Mouse (Mus musculus): ENCODE results near the gene Tjp1. TPM values are rescaled to one million over a fixed set of nuclear protein-coding genes. Genes with fewer than 3 reads are reported as not detected.

The Tjp1 gene
- polyA plus RNA-seq, 1 experiment: 24.1 TPM

- DNase-seq (ENCODE audit: low read depth): no peak
Measured at GRCm38 (mm10) chr7:65357538-65357937, 170.0 kb downstream of the Tjp1 start.

GRCm38 (mm10) chr7:65356204-65356603 lies 171.4 kb downstream of the Tjp1 start:
- DNase-seq (ENCODE audit: low read depth): no peak

DNA sequence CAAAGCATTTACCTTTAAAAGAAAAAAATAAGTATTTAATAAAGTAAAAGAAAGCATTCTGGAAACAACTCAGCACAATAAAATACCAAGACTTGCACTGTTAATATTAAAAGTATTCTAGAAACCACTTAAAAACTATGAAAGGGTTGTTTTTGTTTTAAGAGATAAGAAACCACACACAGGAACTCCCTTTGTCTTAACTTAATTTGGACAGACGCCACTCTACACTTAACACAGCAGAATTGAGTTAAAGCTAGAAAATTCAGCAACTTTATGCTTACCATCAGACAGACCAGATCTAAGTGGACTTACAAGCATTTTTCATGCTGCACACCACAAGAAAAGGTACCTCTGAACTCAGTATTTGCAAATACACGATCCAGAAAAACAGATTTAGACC lies 172.7 kb downstream of the Tjp1 start:
- no peak for DNase-seq (ENCODE audit: low read depth)

DNA sequence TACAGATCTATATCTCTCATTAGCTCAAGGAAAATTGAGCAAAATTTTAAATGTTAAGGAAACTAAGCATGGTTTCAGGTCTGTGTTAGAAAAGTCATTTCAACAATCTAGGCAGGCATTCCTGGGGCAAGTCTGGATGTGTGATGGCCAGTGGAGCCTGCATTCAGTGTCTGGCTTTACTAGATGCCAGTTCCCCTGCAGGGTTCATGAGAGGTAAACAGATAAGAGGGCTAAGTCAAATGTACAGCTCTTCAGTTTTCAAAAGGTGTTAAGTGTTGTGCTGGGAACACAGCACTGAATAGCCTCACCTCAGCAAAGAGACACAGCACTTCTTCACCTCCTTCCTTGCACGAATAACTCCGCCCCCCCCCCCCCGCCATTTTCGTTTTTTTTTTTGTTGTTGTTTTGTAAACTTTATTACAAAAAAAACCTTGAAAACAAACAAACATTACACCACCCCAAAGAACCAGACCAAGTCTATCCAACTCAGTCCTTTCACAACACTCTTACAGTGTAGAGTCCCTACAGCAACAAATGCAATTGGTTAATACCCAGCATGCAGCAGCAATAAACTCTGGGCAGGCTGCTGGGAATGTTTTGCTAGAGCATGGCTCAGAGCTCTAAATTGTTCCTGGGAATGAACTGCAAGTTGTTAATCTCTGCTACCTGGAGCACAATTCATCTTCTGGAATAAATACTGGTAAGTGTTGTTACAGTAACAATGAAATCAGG lies 177.1 kb downstream of the Tjp1 start:
- DNase-seq (ENCODE audit: low read depth): no peak

DNA sequence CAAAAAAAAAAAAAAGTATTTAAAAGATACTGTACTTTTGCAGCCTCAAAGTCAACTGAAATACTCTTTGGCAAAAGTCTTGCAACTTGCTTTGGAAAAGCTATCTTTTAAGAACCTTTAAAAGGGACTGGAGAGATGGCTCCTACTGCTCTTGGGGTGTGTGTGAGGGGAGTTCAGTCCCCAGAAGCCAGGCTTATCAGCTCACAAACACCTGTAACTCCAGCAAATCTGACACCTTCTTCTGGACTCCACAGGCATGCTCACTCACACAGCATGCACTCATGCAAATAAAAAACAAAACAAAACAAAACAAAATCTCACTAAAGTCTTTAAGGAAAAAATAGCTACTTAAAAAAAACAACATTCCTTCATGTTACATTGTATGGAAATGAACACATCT lies 179.0 kb downstream of the Tjp1 start:
- no peak for DNase-seq (ENCODE audit: low read depth)

DNA sequence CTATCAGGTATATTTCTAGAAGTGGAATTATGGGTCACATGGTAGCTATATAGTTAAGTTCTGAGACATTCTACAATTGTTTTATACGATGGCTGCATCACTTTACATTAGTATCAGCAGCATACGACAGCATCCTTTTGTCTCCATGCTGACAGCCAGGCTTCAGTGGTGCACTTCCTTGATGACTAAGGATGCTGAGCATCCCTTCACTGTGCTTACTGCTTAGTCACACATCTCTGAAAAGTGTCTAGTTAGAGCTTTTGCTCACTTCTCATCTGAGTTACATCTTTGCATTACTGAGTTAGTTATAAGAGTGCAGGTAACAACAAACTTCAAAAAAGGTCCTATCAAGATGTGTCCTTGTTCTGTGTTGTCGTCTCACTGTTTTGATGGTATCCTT lies 182.3 kb downstream of the Tjp1 start:
- no peak for DNase-seq (ENCODE audit: low read depth)

DNA sequence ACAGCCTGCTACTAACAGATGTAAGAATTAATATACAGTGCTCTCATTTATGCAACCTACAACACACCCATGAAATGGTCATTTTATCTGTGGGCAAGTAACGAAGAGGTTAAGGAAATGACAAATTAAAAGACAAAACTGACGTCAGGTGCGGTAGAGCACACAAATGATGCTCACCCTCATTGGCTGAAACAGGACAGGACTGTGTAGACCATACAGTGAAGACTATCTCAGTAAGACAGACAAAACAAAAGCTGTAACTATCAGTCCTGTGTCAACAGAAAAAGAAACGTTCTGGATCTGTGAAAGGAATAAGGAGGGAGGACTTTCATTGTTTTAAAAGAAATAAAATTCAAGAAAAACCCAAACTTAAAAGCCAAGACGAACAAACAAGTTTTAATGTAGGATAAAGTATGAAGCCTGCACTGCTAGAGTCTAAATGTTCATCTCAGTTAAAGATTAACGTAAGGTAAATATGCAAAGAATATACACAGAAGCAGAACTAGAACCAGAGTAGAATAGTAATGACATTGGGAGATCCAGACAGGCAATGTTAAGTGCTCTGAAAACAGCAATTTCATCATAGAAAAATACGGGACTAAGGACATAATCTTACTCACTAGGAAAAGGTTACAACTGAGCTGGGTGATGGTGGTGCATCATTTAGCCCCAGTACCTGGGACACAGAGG lies 189.9 kb downstream of the Tjp1 start:
- DNase-seq (ENCODE audit: low read depth): no peak

DNA sequence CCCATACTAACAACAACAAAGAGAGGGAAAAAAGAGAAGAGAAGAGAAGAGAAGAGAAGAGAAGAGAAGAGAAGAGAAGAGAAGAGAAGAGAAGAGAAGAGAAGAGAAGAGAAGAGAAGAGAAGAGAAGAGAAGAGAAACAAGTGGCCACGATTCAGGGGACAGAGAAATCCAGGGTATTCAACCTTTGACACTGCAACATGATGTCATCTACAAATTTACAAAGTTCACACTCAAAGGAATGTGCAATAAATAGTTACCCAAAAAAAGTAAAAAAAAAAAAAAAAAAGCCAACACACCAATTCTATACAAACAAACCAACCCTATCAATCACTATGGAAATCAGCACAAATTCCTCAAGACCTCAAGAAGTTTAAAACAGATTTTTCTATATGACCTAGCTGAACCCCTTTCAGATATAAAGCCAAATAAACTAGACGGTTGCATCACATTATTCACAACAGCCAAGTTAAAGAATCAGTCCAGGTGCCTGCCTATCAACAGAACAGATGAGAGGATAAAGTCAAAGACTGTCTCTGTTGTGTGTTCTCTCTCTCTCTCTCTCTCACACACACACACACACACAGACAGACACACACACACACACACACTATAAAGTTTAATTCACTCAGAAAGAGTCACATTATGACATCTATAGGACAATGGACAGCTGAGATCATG lies 194.4 kb downstream of the Tjp1 start:
- no peak for DNase-seq (ENCODE audit: low read depth)

GRCm38 (mm10) chr7:65319047-65319725 lies 208.4 kb downstream of the Tjp1 start:
- no peak for DNase-seq (ENCODE audit: low read depth)

- DNase-seq (ENCODE audit: low read depth): no peak
Measured at GRCm38 (mm10) chr7:65317418-65317817, 210.2 kb downstream of the Tjp1 start.

DNA sequence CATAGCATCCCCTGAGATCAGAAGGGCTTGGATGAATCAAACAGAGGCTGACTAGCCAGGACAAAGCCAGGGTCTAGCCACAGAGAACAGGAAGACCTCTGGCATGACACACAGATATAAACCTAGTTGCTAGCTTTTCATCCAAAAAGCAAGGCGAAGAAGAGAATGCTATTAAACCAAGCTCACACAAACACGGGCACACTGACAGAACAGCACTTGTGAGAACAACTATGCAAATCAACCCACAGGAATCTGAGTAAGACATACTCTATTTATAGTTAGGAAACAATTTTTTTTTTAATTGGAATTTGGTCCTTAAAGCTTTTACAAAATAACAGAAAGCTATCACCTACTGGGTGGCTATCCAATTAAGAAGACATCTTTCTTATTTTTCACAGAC lies 212.4 kb downstream of the Tjp1 start:
- DNase-seq (ENCODE audit: low read depth): no peak

- no peak for DNase-seq (ENCODE audit: low read depth)
Measured at GRCm38 (mm10) chr7:65296675-65297589, 230.6 kb downstream of the Tjp1 start.

GRCm38 (mm10) chr7:65282886-65283285 lies 244.7 kb downstream of the Tjp1 start:
- no peak for DNase-seq (ENCODE audit: low read depth)

- no peak for DNase-seq (ENCODE audit: low read depth)
Measured at GRCm38 (mm10) chr7:65281960-65282359, 245.6 kb downstream of the Tjp1 start.

GRCm38 (mm10) chr7:65280944-65281912 lies 246.4 kb downstream of the Tjp1 start:
- no peak for DNase-seq (ENCODE audit: low read depth)

GRCm38 (mm10) chr7:65279277-65279676 lies 248.3 kb downstream of the Tjp1 start:
- DNase-seq (ENCODE audit: low read depth): no peak

- DNase-seq (ENCODE audit: low read depth): no peak
Measured at GRCm38 (mm10) chr7:65275761-65276160, 251.8 kb downstream of the Tjp1 start.

- no peak for DNase-seq (ENCODE audit: low read depth)
Measured at GRCm38 (mm10) chr7:65274216-65274615, 253.4 kb downstream of the Tjp1 start.

DNA sequence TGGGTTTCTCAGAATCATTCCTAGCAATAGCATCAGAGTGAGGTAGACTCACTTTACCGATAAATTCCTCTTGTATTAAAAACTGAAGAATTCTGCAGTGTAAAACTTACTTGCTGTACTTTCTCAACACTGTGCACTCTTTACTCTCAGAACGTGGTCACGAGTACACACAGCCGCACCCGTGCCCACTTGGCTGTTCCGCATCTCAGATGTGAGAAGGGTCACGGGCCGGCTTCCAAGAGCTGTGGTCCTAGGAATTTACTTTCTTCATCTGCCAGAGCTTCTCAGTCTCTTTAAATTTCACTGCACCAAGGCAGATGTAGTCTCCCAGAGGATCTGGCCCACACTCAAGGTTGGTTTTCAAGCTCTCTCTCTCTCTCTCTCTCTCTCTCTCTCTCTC lies 277.9 kb downstream of the Tjp1 start:
- no peak for DNase-seq (ENCODE audit: low read depth)
